Comparison of ENCODE assay signal across 8 mouse cellular contexts in genomic region chr11:117824060-117824969, GRCm38 (mm10). TPM values are rescaled to one million over a fixed set of nuclear protein-coding genes. Genes with fewer than 3 reads are reported as not detected.
DNase-seq lines count a peak whose midpoint lies in the region; ATAC-seq and TF ChIP-seq lines count a peak whose summit lies in the region.

No protein-coding gene starts in this region.

- no peaks in the 10 kb centered on the region for H3K9me3 ChIP-seq in G1E (replicated peaks)
- no peaks in the 10 kb centered on the region for H3K9me3 ChIP-seq in forebrain, embryonic 16.5 days (ENCODE audit: control insufficient read depth, low read length)
- no peaks in the 10 kb centered on the region for H3K9me3 ChIP-seq in lung, embryonic 16.5 days (ENCODE audit: control insufficient read depth, low read length)

- peaks cover 89% of the 10 kb centered on the region for H3K4me1 ChIP-seq in G1E (ENCODE audit: insufficient read depth, low read depth, low read length)
- peaks cover 14% of the 10 kb centered on the region for H3K4me1 ChIP-seq in cerebellum, adult 2 months (ENCODE audit: control insufficient read depth, insufficient read depth, low read length)
- H3K4me1 ChIP-seq in forebrain, embryonic 16.5 days (replicated peaks; ENCODE audit: control insufficient read depth, insufficient read depth, low read length), result peaks cover 31% of the 10 kb centered on the region
- H3K4me1 ChIP-seq in lung, embryonic 16.5 days (replicated peaks; ENCODE audit: control insufficient read depth, insufficient read depth, low read length), result peaks cover 59% of the 10 kb centered on the region

- peaks cover 52% of the 10 kb centered on the region for H3K36me3 ChIP-seq in G1E (replicated peaks)
- H3K36me3 ChIP-seq in forebrain, embryonic 16.5 days (ENCODE audit: control insufficient read depth, insufficient read depth), result no peaks in the 10 kb centered on the region
- H3K36me3 ChIP-seq in lung, embryonic 16.5 days (ENCODE audit: control insufficient read depth, insufficient read depth, low read length), result peaks cover 18% of the 10 kb centered on the region

- TF ChIP-seq CTCF in G1E (IDR thresholded peaks at IDR 0.05; ENCODE audit: low read depth, low read length), result peak; percentile 75
- TF ChIP-seq CTCF in cerebellum, adult 2 months (IDR thresholded peaks at IDR 0.05; ENCODE audit: borderline replicate concordance, insufficient read depth, low read depth, low read length), result peak; percentile 97

- peak overlapping the region; percentile 1 for H3K9ac ChIP-seq in forebrain, embryonic 16.5 days (replicated peaks; ENCODE audit: low read depth, low read length)
- H3K9ac ChIP-seq in lung, embryonic 16.5 days (ENCODE audit: low read length), result peak overlapping the region; percentile 84

- ATAC-seq in G1E (ENCODE audit: extremely low read depth, insufficient number of reproducible peaks, low FRiP score, poor library complexity, severe bottlenecking), result 0 out of 2 replicates have a peak, but pooled peaks have one; percentile 36
- ATAC-seq in forebrain, embryonic 16.5 days, result peak; percentile 85
- peak; percentile 55 for ATAC-seq in lung, embryonic 16.5 days (ENCODE audit: low read depth)

- peak overlapping the region; percentile 76 for H3K4me2 ChIP-seq in forebrain, embryonic 16.5 days (ENCODE audit: low read length)
- peak overlapping the region; percentile 85 for H3K4me2 ChIP-seq in lung, embryonic 16.5 days (ENCODE audit: low read depth, low read length)

- H3K27me3 ChIP-seq in G1E (ENCODE audit: insufficient read depth, low read length), result no peaks in the 10 kb centered on the region
- no peaks in the 10 kb centered on the region; the same call in 1 of the 2 replicates for H3K27me3 ChIP-seq in cerebellum, adult 2 months (ENCODE audit: control insufficient read depth, insufficient read depth, low read length)
- no peaks in the 10 kb centered on the region for H3K27me3 ChIP-seq in forebrain, embryonic 16.5 days (replicated peaks; ENCODE audit: control insufficient read depth, insufficient read depth, low read length)
- H3K27me3 ChIP-seq in lung, embryonic 16.5 days (ENCODE audit: control insufficient read depth, insufficient read depth, low read depth, low read length), result no peaks in the 10 kb centered on the region

- no peak for TF ChIP-seq POLR2A in cerebellum, adult 2 months (IDR thresholded peaks at IDR 0.05; ENCODE audit: borderline replicate concordance, insufficient read depth, low read length)

- 4% methylated on average over 23 of the region's 23 CpGs for WGBS in cerebellum, adult 2 months
- 8% methylated on average over 23 of the region's 23 CpGs for WGBS in forebrain, embryonic 16.5 days
- WGBS in lung, embryonic 16.5 days, result 8% methylated on average over 23 of the region's 23 CpGs

- peak overlapping the region; percentile 79 for H3K4me3 ChIP-seq in G1E (ENCODE audit: low read depth, low read length)
- no peak overlapping the region for H3K4me3 ChIP-seq in cerebellum, adult 2 months (replicated peaks; ENCODE audit: insufficient read depth, low read depth, low read length)
- peak overlapping the region; percentile 50 for H3K4me3 ChIP-seq in forebrain, embryonic 16.5 days (replicated peaks; ENCODE audit: low read length)
- peak overlapping the region; percentile 71 for H3K4me3 ChIP-seq in lung, embryonic 16.5 days (ENCODE audit: low read length)

- peak; percentile 70 for DNase-seq in G1E (ENCODE audit: low spot score)
- peak; percentile 72 to 80 for DNase-seq in cerebellum, adult 2 months
- peak; percentile 89 for DNase-seq in heart, postnatal 4 days
- peak; percentile 74 for DNase-seq in layer of hippocampus, adult 9-11 months
- DNase-seq in ovary, postnatal 10 days (ENCODE audit: low spot score), result peak; percentile 50
- DNase-seq in thymus, postnatal 10 days (ENCODE audit: low spot score in 2 of 2), result peak; percentile 58 to 81

- H3K27ac ChIP-seq in cerebellum, adult 2 months (ENCODE audit: insufficient read depth, low read length), result no peak overlapping the region
- H3K27ac ChIP-seq in forebrain, embryonic 16.5 days (ENCODE audit: low read length), result no peak overlapping the region
- H3K27ac ChIP-seq in lung, embryonic 16.5 days (ENCODE audit: low read length), result peak overlapping the region; percentile 92

RNA-seq across cellular contexts. Expression of gene Afmid, which starts 1.4 kb away (rescaled TPM):
- total RNA-seq in G1E (2014; fragmentation: Nextera tagmentation) (8.1 and 23.0 TPM in 2 replicates), G1E (2017) (6.4 and 6.9 TPM in 2 replicates)
- 3.5 and 3.7 TPM in 2 replicates for polyA plus RNA-seq in G1E (2012)
- polyA plus RNA-seq in cerebellum, adult 2 months (2012; rRNA removed), result 3.4 and 3.8 TPM in 2 replicates
- 5.2 and 7.1 TPM in 2 replicates for polyA plus RNA-seq in forebrain, embryonic 16.5 days (2015; fragmentation: Nextera tagmentation; extraction: Ambion mirVana)
- total RNA-seq in heart, postnatal 4 days (2021), result 10 to 100 TPM; 15.3 to 15.5 TPM
- polyA plus RNA-seq in lung, embryonic 16.5 days (2015; fragmentation: Nextera tagmentation; extraction: Ambion mirVana), result 4.9 and 5.4 TPM in 2 replicates

RNA-seq across cellular contexts. Expression of gene Tk1, which starts 1.6 kb away (rescaled TPM):
- 63.5 and 75.8 TPM in 2 replicates for total RNA-seq in G1E (2014; fragmentation: Nextera tagmentation)
- total RNA-seq in G1E (2017), result 73.2 and 85.0 TPM in 2 replicates
- polyA plus RNA-seq in G1E (2012), result 51.3 and 77.0 TPM in 2 replicates
- 0.78 and 1.2 TPM in 2 replicates for polyA plus RNA-seq in cerebellum, adult 2 months (2012; rRNA removed)
- 37.5 and 39.7 TPM in 2 replicates for polyA plus RNA-seq in forebrain, embryonic 16.5 days (2015; fragmentation: Nextera tagmentation; extraction: Ambion mirVana)
- total RNA-seq in heart, postnatal 4 days (2021), result 10 to 100 TPM; 93.1 to 99.2 TPM
- 130 and 131 TPM in 2 replicates for polyA plus RNA-seq in lung, embryonic 16.5 days (2015; fragmentation: Nextera tagmentation; extraction: Ambion mirVana)

RNA-seq across cellular contexts. Expression of gene Gm20708, which starts 14.8 kb away (rescaled TPM):
- total RNA-seq in G1E (2014; fragmentation: Nextera tagmentation) (8.7 TPM in 2 replicates), G1E (2017) (0.29 TPM in 1 of 2 replicates, not detected in the other)
- polyA plus RNA-seq in G1E (2012), result 0.07 and 0.09 TPM in 2 replicates
- polyA plus RNA-seq in cerebellum, adult 2 months (2012; rRNA removed), result 0.78 and 0.93 TPM in 2 replicates
- 0.19 and 0.90 TPM in 2 replicates for polyA plus RNA-seq in forebrain, embryonic 16.5 days (2015; fragmentation: Nextera tagmentation; extraction: Ambion mirVana)
- total RNA-seq in heart, postnatal 4 days (2021), result 1 to 10 TPM; 2.7 to 3.5 TPM
- polyA plus RNA-seq in lung, embryonic 16.5 days (2015; fragmentation: Nextera tagmentation; extraction: Ambion mirVana), result 0.13 and 0.14 TPM in 2 replicates

RNA-seq across cellular contexts. Expression of gene Syngr2, which starts 14.8 kb away (rescaled TPM):
- 221 and 236 TPM in 2 replicates for total RNA-seq in G1E (2014; fragmentation: Nextera tagmentation)
- total RNA-seq in G1E (2017), result 95.8 and 105 TPM in 2 replicates
- polyA plus RNA-seq in G1E (2012), result 189 and 211 TPM in 2 replicates
- 14.0 and 14.7 TPM in 2 replicates for polyA plus RNA-seq in cerebellum, adult 2 months (2012; rRNA removed)
- polyA plus RNA-seq in forebrain, embryonic 16.5 days (2015; fragmentation: Nextera tagmentation; extraction: Ambion mirVana), result 13.1 and 14.4 TPM in 2 replicates
- 10 to 100 TPM; 81.2 to 85.1 TPM for total RNA-seq in heart, postnatal 4 days (2021)
- 79.5 and 87.7 TPM in 2 replicates for polyA plus RNA-seq in lung, embryonic 16.5 days (2015; fragmentation: Nextera tagmentation; extraction: Ambion mirVana)

RNA-seq across cellular contexts. Expression of gene Birc5, which starts 24.7 kb away (rescaled TPM):
- total RNA-seq in G1E (2014; fragmentation: Nextera tagmentation) (82.6 and 131 TPM in 2 replicates), G1E (2017) (228 and 241 TPM in 2 replicates)
- polyA plus RNA-seq in G1E (2012), result 149 and 184 TPM in 2 replicates
- polyA plus RNA-seq in cerebellum, adult 2 months (2012; rRNA removed), result 0.86 and 1.2 TPM in 2 replicates
- polyA plus RNA-seq in forebrain, embryonic 16.5 days (2015; fragmentation: Nextera tagmentation; extraction: Ambion mirVana), result 72.6 and 82.9 TPM in 2 replicates
- 10 to 100 TPM; 63.1 to 69.1 TPM for total RNA-seq in heart, postnatal 4 days (2021)
- 312 and 336 TPM in 2 replicates for polyA plus RNA-seq in lung, embryonic 16.5 days (2015; fragmentation: Nextera tagmentation; extraction: Ambion mirVana)

Comparison
In these comparisons a context has a peak if more than half of its experiments do, and no peak if none do; other contexts are left out.
1. RNA of gene Tk1, which starts 1.6 kb away (polyA plus RNA-seq): 130 to 131 TPM in lung, embryonic 16.5 days, 51.3 to 77.0 TPM in G1E and 37.5 to 39.7 TPM in forebrain, embryonic 16.5 days; 0.78 to 1.2 TPM in cerebellum, adult 2 months; every median in the first group is over 10 times any median in the second.
2. Peak in every context shown above with its lines, with median percentiles within 50 percentile points of each other: ATAC-seq and DNase-seq.